Mouse (Mus musculus) spleen, adult 2 months (tissue): ENCODE results near the gene Igf2r.

Experiments
- CTCF ChIP-seq: fragments of 200-500 bp; IDR thresholded peaks from 2 replicates; pipeline ENCODE4 v1.5.1; 2011; ENCODE audit warnings: mild to moderate bottlenecking, inconsistent platforms; ENCODE audit not compliant: insufficient read depth, insufficient read length, insufficient replicate concordance; ENCODE audit errors: extremely low read depth
- POLR2A ChIP-seq: fragments of 200-500 bp; IDR thresholded peaks from 2 replicates; pipeline ENCODE4 v1.6.1; 2011; ENCODE audit warnings: low read depth, low read length, inconsistent platforms

- no peak for TF ChIP-seq CTCF
- TF ChIP-seq POLR2A = no peak
Measured at GRCm38 (mm10) chr17:12724767-12725744, 44.4 kb downstream of the Igf2r start.
